Mouse (Mus musculus) forebrain, embryonic 16.5 days (tissue): ENCODE measurements at regions not wholly inside any gene's neighbourhood (a gene's known extent, or its start where the extent isn't known, plus 50 kb on each side); places are given as distances from the start of the nearest gene placed in this dataset.

ENCODE experiments used
- ATAC-seq: fragments of 200-750 bp; cut with Nextera tagmentation; 2 replicates; pipeline ENCODE4 v1.8.0; 2017; ENCODE audit warnings: mild to moderate bottlenecking, moderate library complexity
- H3K27ac ChIP-seq: fragments of 300-500 bp; sonication (generic); 2 replicates; pipeline ENCODE4 v1.5.1; 2014; ENCODE audit warnings: low read length, control low read depth
- H3K27me3 ChIP-seq: fragments of 300-500 bp; sonication (generic); replicated peaks from 2 replicates; pipeline ENCODE4 v1.6.1; 2014; ENCODE audit warnings: low read length; ENCODE audit not compliant: control insufficient read depth, insufficient read depth
- H3K36me3 ChIP-seq: fragments of 300-500 bp; sonication (generic); 2 replicates; pipeline ENCODE4 v1.6.1; 2014; ENCODE audit not compliant: control insufficient read depth, insufficient read depth
- H3K4me1 ChIP-seq: fragments of 300-500 bp; sonication (generic); replicated peaks from 2 replicates; pipeline ENCODE4 v1.6.1; 2014; ENCODE audit warnings: low read length; ENCODE audit not compliant: control insufficient read depth, insufficient read depth
- H3K4me2 ChIP-seq: fragments of 300-500 bp; sonication (generic); 2 replicates; pipeline ENCODE4 v1.6.1; 2014; ENCODE audit warnings: mild to moderate bottlenecking, low read length, control low read depth
- H3K4me3 ChIP-seq: fragments of 300-500 bp; sonication (generic); replicated peaks from 2 replicates; pipeline ENCODE4 v1.5.1; 2014; ENCODE audit warnings: mild to moderate bottlenecking, low read length, control low read depth
- H3K9ac ChIP-seq: fragments of 300-500 bp; sonication (generic); replicated peaks from 2 replicates; pipeline ENCODE4 v1.6.1; 2014; ENCODE audit warnings: low read depth, low read length, control low read depth
- H3K9me3 ChIP-seq: fragments of 300-500 bp; sonication (generic); 2 replicates; pipeline ENCODE4 v1.6.1; 2016; ENCODE audit warnings: low read length; ENCODE audit not compliant: control insufficient read depth
- WGBS: fragments of 180-500 bp; shearing (Covaris S2); extraction: QIAGEN DNeasy Blood & Tissue Kit; methylation state at CpG from one replicate; pipeline ENCODE4 v1.1.7; 2014; 5-methylcytosine and 5-hydroxymethylcytosine counted together

- no peaks in the 10 kb centered on the region for H3K27me3 ChIP-seq
- H3K36me3 ChIP-seq, result no peaks in the 10 kb centered on the region
- no peak overlapping the region for H3K27ac ChIP-seq
- no peak overlapping the region for H3K9ac ChIP-seq
- no peak overlapping the region for H3K4me3 ChIP-seq
- no peaks in the 10 kb centered on the region for H3K9me3 ChIP-seq
- no peaks in the 10 kb centered on the region for H3K4me1 ChIP-seq
- ATAC-seq, result no peak
- H3K4me2 ChIP-seq, result no peak overlapping the region
Measured at GRCm38 (mm10) chr4:27715696-27716095, 1097.2 kb upstream of the Epha7 start.

- Histone ChIP-seq H3K36me3 (no peaks in the 10 kb centered on the region), H3K4me1 (no peaks in the 10 kb centered on the region), H3K9ac (no peak overlapping the region), H3K27ac (no peak overlapping the region), H3K9me3 (no peaks in the 10 kb centered on the region), H3K4me2 (no peak overlapping the region), H3K27me3 (no peaks in the 10 kb centered on the region), H3K4me3 (no peak overlapping the region)
- ATAC-seq, result no peak
- WGBS, result 85% methylated on average over 3 of the region's 3 CpGs
Measured at GRCm38 (mm10) chr4:27727761-27728160, 1085.2 kb upstream of the Epha7 start.

- H3K27me3 ChIP-seq, result no peaks in the 10 kb centered on the region
- no peaks in the 10 kb centered on the region for H3K36me3 ChIP-seq
- H3K27ac ChIP-seq, result no peak overlapping the region
- H3K9me3 ChIP-seq, result no peaks in the 10 kb centered on the region
- no peak overlapping the region for H3K4me2 ChIP-seq
- no peak overlapping the region for H3K9ac ChIP-seq
- no peak for ATAC-seq
- no peak overlapping the region for H3K4me3 ChIP-seq
- no peaks in the 10 kb centered on the region for H3K4me1 ChIP-seq
Measured at GRCm38 (mm10) chr4:27734143-27734542, 1078.8 kb upstream of the Epha7 start.

GRCm38 (mm10) chr4:27781874-27782273 lies 1031.1 kb upstream of the Epha7 start:
- no peak overlapping the region for H3K27ac ChIP-seq
- no peak overlapping the region for H3K4me3 ChIP-seq
- no peaks in the 10 kb centered on the region for H3K4me1 ChIP-seq
- no peak overlapping the region for H3K9ac ChIP-seq
- H3K36me3 ChIP-seq, result no peaks in the 10 kb centered on the region
- no peaks in the 10 kb centered on the region for H3K27me3 ChIP-seq
- H3K4me2 ChIP-seq, result no peak overlapping the region
- no peaks in the 10 kb centered on the region for H3K9me3 ChIP-seq
- ATAC-seq, result 0 out of 2 replicates have a peak, but pooled peaks have one; percentile 45
- WGBS, result 55% methylated on average over 2 of the region's 2 CpGs

- WGBS, result 38% methylated on average over 4 of the region's 4 CpGs
- Histone ChIP-seq H3K4me2 (no peak overlapping the region), H3K4me3 (no peak overlapping the region), H3K4me1 (no peaks in the 10 kb centered on the region), H3K27me3 (no peaks in the 10 kb centered on the region), H3K36me3 (no peaks in the 10 kb centered on the region), H3K27ac (no peak overlapping the region), H3K9ac (no peak overlapping the region), H3K9me3 (no peaks in the 10 kb centered on the region)
- ATAC-seq, result no peak
Measured at GRCm38 (mm10) chr4:27787070-27787469, 1025.9 kb upstream of the Epha7 start.
